Mouse (Mus musculus) MEL (cell line): ENCODE data around the gene Mafb.

ENCODE experiments used
- CTCF ChIP-seq, 3 experiments: IDR thresholded peaks in 2 of 3; conservative IDR thresholded peaks in 1 of 3; 2 replicates each; pipeline ENCODE4 v1.5.1; 2011 to 2012; ENCODE audit warnings: low read length in 3 of 3, low read depth in 2 of 3, mild to moderate bottlenecking in 2 of 3, improper control_type of control experiment in 1 of 3, inconsistent platforms in 1 of 3, mixed read lengths in 1 of 3, moderate library complexity in 1 of 3; ENCODE audit not compliant: control insufficient read depth in 1 of 3, insufficient read depth in 1 of 3, poor library complexity in 1 of 3, severe bottlenecking in 1 of 3
- MYB ChIP-seq: IDR thresholded peaks from 2 replicates; pipeline ENCODE4 v1.6.1; 2011; ENCODE audit warnings: mild to moderate bottlenecking, low read depth, low read length, improper control_type of control experiment
- SIN3A ChIP-seq: IDR thresholded peaks from 2 replicates; pipeline ENCODE4 v1.6.1; 2012; ENCODE audit warnings: low read length, improper control_type of control experiment, inconsistent platforms
- TCF12 ChIP-seq: IDR thresholded peaks from 2 replicates; pipeline ENCODE4 v1.6.1; 2014; ENCODE audit warnings: low read depth, mild to moderate bottlenecking, inconsistent platforms, low read length, improper control_type of control experiment, moderate library complexity

- no peak for TF ChIP-seq SIN3A
- no peak for TF ChIP-seq CTCF (IDR thresholded peaks at IDR 0.05 in 2 of 3, conservative IDR thresholded peaks at IDR 0.05 in 1 of 3; ENCODE audit: control insufficient read depth in 1 of 3, insufficient read depth in 1 of 3, low read depth in 2 of 3, low read length in 3 of 3, poor library complexity in 1 of 3, severe bottlenecking in 1 of 3)
- no peak for TF ChIP-seq TCF12
- TF ChIP-seq MYB = no peak
These were observed 40.9 kb upstream of the Mafb start for GRCm38 (mm10) chr2:160407720-160408119.
